Mouse (Mus musculus): Measurements from ENCODE around the gene Git1.

DNA sequence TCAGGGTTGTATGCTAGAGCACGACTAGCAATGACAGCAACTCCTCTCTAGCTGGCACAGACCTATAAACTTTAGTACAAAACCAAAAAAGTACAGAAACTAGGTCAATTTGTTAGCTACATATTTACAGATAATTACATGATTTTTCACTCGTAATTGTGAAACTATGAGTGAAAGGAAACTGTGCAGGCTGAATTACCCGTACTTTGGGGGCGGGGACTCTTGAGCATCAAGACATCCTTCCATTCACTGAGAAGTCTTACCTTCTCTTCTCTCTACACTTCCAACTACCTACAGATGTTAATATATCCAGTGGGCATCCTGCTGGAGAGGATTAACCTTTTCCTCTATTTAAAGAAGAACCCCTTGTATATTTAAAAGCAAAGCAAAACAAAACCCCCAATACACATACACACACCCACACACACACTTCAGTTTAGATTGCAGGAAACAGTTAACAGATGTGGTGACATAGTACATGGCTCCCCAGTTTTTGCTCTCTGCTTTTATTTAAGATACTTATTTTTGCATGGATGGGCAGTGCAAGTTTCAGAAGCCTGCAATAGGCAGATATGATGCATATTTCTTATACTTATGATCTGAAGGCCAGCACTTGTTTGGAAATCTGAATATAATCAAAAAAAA is 39.0 kb downstream of the Git1 start:
- TF ChIP-seq CTCF (IDR thresholded peaks at IDR 0.05; ENCODE audit: low read depth, low read length) (no peak), TAL1 (conservative IDR thresholded peaks at IDR 0.05; ENCODE audit: low read depth, low read length) (no peak), GATA1 (IDR thresholded peaks at IDR 0.05; ENCODE audit: borderline replicate concordance, low read length) (no peak)
